Mouse (Mus musculus) lung, embryonic 15.5 days (tissue): ENCODE results near the gene Als2cl. TPM values are rescaled to one million over a fixed set of nuclear protein-coding genes. Genes with fewer than 3 reads are reported as not detected.

ENCODE experiments used
- ATAC-seq: fragments of 200-750 bp; cut with Nextera tagmentation; 2 replicates; pipeline ENCODE4 v1.8.0; 2017; ENCODE audit warnings: moderate number of reproducible peaks, borderline replicate concordance; ENCODE audit not compliant: low FRiP score, low TSS enrichment; ENCODE audit errors: extremely low read depth
- H3K27ac ChIP-seq: fragments of 300-500 bp; sonication (generic); 2 replicates; pipeline ENCODE4 v1.5.1; 2015; ENCODE audit warnings: moderate library complexity, mild to moderate bottlenecking, inconsistent platforms
- H3K27me3 ChIP-seq: fragments of 300-500 bp; sonication (generic); 2 replicates; pipeline ENCODE4 v1.6.1; 2015; ENCODE audit warnings: inconsistent platforms
- H3K36me3 ChIP-seq: fragments of 300-500 bp; sonication (generic); 2 replicates; pipeline ENCODE4 v1.6.1; 2015; ENCODE audit warnings: inconsistent platforms
- H3K4me1 ChIP-seq: fragments of 300-500 bp; sonication (generic); 2 replicates; pipeline ENCODE4 v1.6.1; 2015; ENCODE audit warnings: inconsistent platforms
- H3K4me2 ChIP-seq: fragments of 300-500 bp; sonication (generic); 2 replicates; pipeline ENCODE4 v1.6.1; 2015; ENCODE audit warnings: inconsistent platforms, mild to moderate bottlenecking, moderate library complexity
- H3K4me3 ChIP-seq: fragments of 300-500 bp; sonication (generic); 2 replicates; pipeline ENCODE4 v1.5.1; 2015; ENCODE audit warnings: mild to moderate bottlenecking, inconsistent platforms
- H3K9ac ChIP-seq: fragments of 300-500 bp; sonication (generic); 2 replicates; pipeline ENCODE4 v1.6.1; 2015; ENCODE audit warnings: inconsistent platforms
- H3K9me3 ChIP-seq: fragments of 300-500 bp; sonication (generic); 2 replicates; pipeline ENCODE4 v1.6.1; 2016; ENCODE audit warnings: inconsistent platforms
- WGBS: fragments of 180-500 bp; shearing (Covaris S2); methylation state at CpG from one replicate; pipeline ENCODE4 v1.1.7; 2015; 5-methylcytosine and 5-hydroxymethylcytosine counted together
- polyA plus RNA-seq: library from polyadenylated mRNA; unstranded; fragments of >200 nt; fragmentation: Nextera tagmentation; extraction: Ambion mirVana; gene quantifications from 2 replicates; pipeline ENCODE4 v1.2.1, GENCODE M21; 2015

The Als2cl gene
- polyA plus RNA-seq, 1 experiment from 2014 or later: 8.7 TPM

- Histone ChIP-seq H3K36me3 (no peaks in the 10 kb centered on the region), H3K4me2 (no peak overlapping the region), H3K27me3 (no peaks in the 10 kb centered on the region), H3K9me3 (no peaks in the 10 kb centered on the region), H3K27ac (no peak overlapping the region), H3K4me3 (no peak overlapping the region), H3K9ac (no peak overlapping the region), H3K4me1 (0 out of 2 replicates have a peak, but pooled peaks cover 5% of the 10 kb centered on the region)
- 90% methylated on average over 6 of the region's 6 CpGs for WGBS
- no peak for ATAC-seq
These were observed 21.5 kb downstream of the Als2cl start for GRCm38 (mm10) chr9:110901204-110901603.

GRCm38 (mm10) chr9:110902271-110902670, 22.6 kb downstream of the Als2cl start:
- H3K9me3 ChIP-seq: no peaks in the 10 kb centered on the region
- no peak overlapping the region for H3K9ac ChIP-seq
- H3K4me3 ChIP-seq: no peak overlapping the region
- WGBS: 75% methylated on average over 4 of the region's 4 CpGs
- no peak for ATAC-seq
- H3K4me1 ChIP-seq: no peaks in the 10 kb centered on the region
- no peak overlapping the region for H3K27ac ChIP-seq
- H3K36me3 ChIP-seq: no peaks in the 10 kb centered on the region
- H3K27me3 ChIP-seq: no peaks in the 10 kb centered on the region
- H3K4me2 ChIP-seq: no peak overlapping the region

- no peaks in the 10 kb centered on the region for H3K36me3 ChIP-seq
- H3K9ac ChIP-seq: no peak overlapping the region
- H3K4me3 ChIP-seq: no peak overlapping the region
- no peak for ATAC-seq
- 86% methylated on average over 11 of the region's 11 CpGs for WGBS
- no peaks in the 10 kb centered on the region for H3K27me3 ChIP-seq
- H3K27ac ChIP-seq: no peak overlapping the region
- H3K4me2 ChIP-seq: no peak overlapping the region
- H3K4me1 ChIP-seq: no peaks in the 10 kb centered on the region
- no peaks in the 10 kb centered on the region for H3K9me3 ChIP-seq
These were observed 27.6 kb downstream of the Als2cl start for GRCm38 (mm10) chr9:110907201-110907837.

DNA sequence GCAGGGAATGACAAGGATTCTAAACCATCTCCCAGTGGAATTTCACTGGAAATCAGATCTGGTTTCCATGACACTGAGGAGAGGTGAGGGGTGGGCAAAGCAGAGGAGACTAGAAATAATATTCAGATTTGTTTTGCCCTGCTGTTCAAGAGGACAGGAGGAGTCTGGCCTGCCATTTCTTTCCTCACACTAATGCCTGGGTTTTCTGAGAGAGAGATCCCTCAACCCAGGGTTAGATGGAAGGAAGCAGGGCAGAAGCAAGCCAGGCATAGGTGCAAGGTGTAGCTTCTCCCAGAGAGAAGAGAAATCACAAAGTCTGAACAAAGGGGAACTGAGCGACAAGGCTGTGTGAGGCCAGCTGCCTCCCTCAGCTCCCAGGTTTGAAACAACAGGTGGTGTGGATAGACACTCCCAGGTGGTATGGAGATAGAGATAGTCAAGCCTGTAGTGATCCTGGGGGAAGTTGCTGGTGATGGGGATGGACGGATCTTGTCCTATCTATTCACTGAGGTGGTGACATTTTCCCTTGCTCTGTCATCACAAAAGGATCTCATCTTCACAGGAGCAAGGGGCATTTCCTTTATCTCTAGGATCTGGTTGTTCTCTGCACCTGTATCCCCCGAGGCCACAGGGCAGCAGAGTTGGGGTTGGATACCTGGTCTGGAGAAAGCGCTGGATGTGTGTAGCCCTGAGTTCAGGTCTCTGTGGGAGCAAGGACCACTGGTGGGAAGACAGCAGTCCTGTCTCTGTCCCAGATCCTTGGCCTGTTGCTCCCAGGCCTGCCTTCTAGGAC, 28.4 kb downstream of the Als2cl start:
- Histone ChIP-seq H3K9ac (no peak overlapping the region), H3K4me3 (no peak overlapping the region), H3K4me1 (no peaks in the 10 kb centered on the region), H3K27ac (no peak overlapping the region), H3K9me3 (no peaks in the 10 kb centered on the region), H3K36me3 (no peaks in the 10 kb centered on the region), H3K4me2 (no peak overlapping the region), H3K27me3 (no peaks in the 10 kb centered on the region)
- WGBS: 77% methylated on average over 4 of the region's 4 CpGs
- ATAC-seq: no peak

DNA sequence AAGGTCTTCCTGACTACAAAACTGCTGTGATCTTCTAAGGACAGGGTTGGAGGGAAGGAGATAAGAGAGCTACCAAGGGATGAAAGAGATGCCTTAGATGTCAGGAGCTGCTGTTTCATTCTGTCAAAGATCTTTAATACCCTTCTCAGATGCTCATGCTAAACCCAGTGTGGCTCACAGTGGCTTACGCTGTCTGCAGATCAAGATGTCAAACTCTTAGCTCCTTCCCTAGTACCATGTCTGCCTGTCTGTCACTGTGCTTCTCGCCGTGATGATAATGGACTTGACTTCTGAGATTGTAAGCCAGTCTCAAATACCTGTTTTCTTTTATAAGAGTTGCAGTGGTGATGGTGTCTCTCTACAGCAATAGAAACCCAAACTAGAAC, 29.0 kb downstream of the Als2cl start:
- Histone ChIP-seq H3K9me3 (no peaks in the 10 kb centered on the region), H3K27ac (no peak overlapping the region), H3K4me1 (no peaks in the 10 kb centered on the region), H3K27me3 (no peaks in the 10 kb centered on the region), H3K9ac (no peak overlapping the region), H3K36me3 (no peaks in the 10 kb centered on the region), H3K4me2 (no peak overlapping the region), H3K4me3 (no peak overlapping the region)
- no peak for ATAC-seq
- WGBS: 85% methylated on average over 3 of the region's 3 CpGs

- H3K4me3 ChIP-seq: no peak overlapping the region
- H3K36me3 ChIP-seq: no peaks in the 10 kb centered on the region
- ATAC-seq: no peak
- H3K9me3 ChIP-seq: no peaks in the 10 kb centered on the region
- no peak overlapping the region for H3K4me2 ChIP-seq
- no peak overlapping the region for H3K27ac ChIP-seq
- no peak overlapping the region for H3K9ac ChIP-seq
- H3K4me1 ChIP-seq: no peaks in the 10 kb centered on the region
- 71% methylated on average over 6 of the region's 6 CpGs for whole genome bisulfite sequencing
- no peaks in the 10 kb centered on the region for H3K27me3 ChIP-seq
These were observed 29.8 kb downstream of the Als2cl start for GRCm38 (mm10) chr9:110909371-110909967.

DNA sequence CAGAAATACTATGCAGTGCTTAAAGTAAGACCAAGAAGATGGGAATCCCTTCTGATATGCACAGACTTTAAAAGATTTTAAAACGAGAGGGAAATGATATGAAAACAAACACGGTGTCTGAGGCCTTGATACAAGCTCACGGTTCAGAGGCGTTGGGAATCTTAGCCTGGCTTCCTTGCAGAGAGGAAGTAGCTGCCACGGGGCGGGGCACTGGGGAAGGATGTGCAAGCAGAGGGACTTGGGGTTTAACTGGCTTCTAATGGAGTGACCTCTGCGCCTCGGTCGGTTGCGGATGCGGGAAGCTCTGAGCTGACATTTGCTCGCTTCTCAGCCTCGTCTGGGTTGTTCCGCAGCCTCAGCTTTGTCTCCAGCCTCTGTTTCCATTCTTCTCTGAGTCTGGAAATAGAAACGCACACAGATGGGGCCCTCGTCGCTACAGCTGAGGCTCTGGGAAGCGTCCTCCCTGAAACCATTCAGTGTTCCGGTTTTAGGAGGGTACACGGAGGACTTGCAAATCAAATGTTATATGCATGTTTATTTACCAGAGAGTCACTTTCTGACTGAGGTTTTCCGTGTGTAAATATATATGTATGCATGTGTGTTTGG, 35.1 kb downstream of the Als2cl start:
- WGBS: 52% methylated on average over 21 of the region's 21 CpGs
- no peaks in the 10 kb centered on the region for H3K27me3 ChIP-seq

DNA sequence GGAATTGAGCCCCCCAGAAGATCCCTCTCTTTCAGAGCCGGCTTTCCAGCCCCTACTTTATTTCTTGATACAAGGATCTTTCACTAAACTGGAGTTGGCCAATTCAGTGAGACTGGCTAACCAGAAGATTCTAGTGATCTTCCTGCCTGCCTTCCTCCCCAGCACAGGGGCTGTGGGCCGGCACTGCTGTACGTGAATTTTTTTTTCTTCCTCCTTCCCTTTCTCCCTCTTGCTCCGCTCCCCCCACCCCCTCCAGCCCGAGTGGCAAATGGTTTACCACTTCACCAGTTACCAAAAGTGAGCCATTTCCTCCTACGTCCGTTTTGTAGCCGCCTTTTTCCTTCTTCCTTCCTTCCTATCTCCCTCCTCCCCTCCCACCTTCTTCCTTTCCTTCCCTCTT, 35.8 kb downstream of the Als2cl start:
- Histone ChIP-seq H3K27me3 (no peaks in the 10 kb centered on the region), H3K9me3 (no peaks in the 10 kb centered on the region), H3K9ac (no peak overlapping the region), H3K4me2 (no peak overlapping the region), H3K27ac (no peak overlapping the region), H3K4me1 (no peaks in the 10 kb centered on the region), H3K4me3 (no peak overlapping the region), H3K36me3 (no peaks in the 10 kb centered on the region)
- ATAC-seq: no peak
- 42% methylated on average over 8 of the region's 8 CpGs for WGBS

More for the DNA sequence above, 35.1 kb downstream of the Als2cl start:
- Histone ChIP-seq H3K4me1 (no peaks in the 10 kb centered on the region), H3K4me2 (no peak overlapping the region), H3K27ac (no peak overlapping the region), H3K9ac (no peak overlapping the region), H3K9me3 (no peaks in the 10 kb centered on the region), H3K4me3 (no peak overlapping the region), H3K36me3 (no peaks in the 10 kb centered on the region)
- ATAC-seq: no peak

GRCm38 (mm10) chr9:110916786-110917185, 37.1 kb downstream of the Als2cl start, which contains the start of gene Fam240a:
Gene Fam240a, minus strand, starts transcription at chr9:110916861.
- no peak within 1 kb of the TSS for H3K9ac ChIP-seq
- no peak for ATAC-seq
- no peak within 1 kb of the TSS for H3K4me2 ChIP-seq
- H3K36me3 ChIP-seq: no peaks in the 10 kb centered on the region
- no peak within 1 kb of the TSS for H3K27ac ChIP-seq
- no peak within 1 kb of the TSS for H3K4me3 ChIP-seq
- WGBS: 83% methylated on average over 7 of the region's 7 CpGs
- no peaks in the 10 kb centered on the region for H3K27me3 ChIP-seq
- H3K9me3 ChIP-seq: no peaks in the 10 kb centered on the region
- H3K4me1 ChIP-seq: no peaks in the 10 kb centered on the region

- Histone ChIP-seq H3K4me1 (no peaks in the 10 kb centered on the region), H3K9me3 (no peaks in the 10 kb centered on the region), H3K4me3 (no peak overlapping the region), H3K27ac (peak overlapping the region; percentile 51), H3K4me2 (no peak overlapping the region), H3K36me3 (no peaks in the 10 kb centered on the region), H3K27me3 (no peaks in the 10 kb centered on the region), H3K9ac (no peak overlapping the region)
- WGBS: 54% methylated on average over 15 of the region's 15 CpGs
- no peak for ATAC-seq
These were observed 41.2 kb downstream of the Als2cl start for GRCm38 (mm10) chr9:110920665-110921419.

GRCm38 (mm10) chr9:110922759-110923158, 43.1 kb downstream of the Als2cl start:
- H3K9ac ChIP-seq: no peak overlapping the region

More at GRCm38 (mm10) chr9:110922759-110923158, 43.1 kb downstream of the Als2cl start:
- H3K4me1 ChIP-seq: no peaks in the 10 kb centered on the region
- no peak overlapping the region for H3K4me3 ChIP-seq
- no peaks in the 10 kb centered on the region for H3K36me3 ChIP-seq
- no peaks in the 10 kb centered on the region for H3K27me3 ChIP-seq
- H3K27ac ChIP-seq: no peak overlapping the region
- H3K9me3 ChIP-seq: no peaks in the 10 kb centered on the region
- 14% methylated on average over 7 of the region's 7 CpGs for WGBS
- no peak overlapping the region for H3K4me2 ChIP-seq
- no peak for ATAC-seq
